Mouse (Mus musculus) C2C12 (cell line): ENCODE measurements around the gene Fxr1. TPM values are rescaled to one million over a fixed set of nuclear protein-coding genes. Genes with fewer than 3 reads are reported as not detected.

Source experiments
- H3K27me3 ChIP-seq: one replicate; pipeline ENCODE4 v1.6.1; 2011; ENCODE audit not compliant: control insufficient read depth, insufficient read depth, insufficient read length
- H3K36me3 ChIP-seq: one replicate; pipeline ENCODE4 v1.6.1; 2011; ENCODE audit not compliant: control insufficient read depth, insufficient read depth
- H3K4me3 ChIP-seq: one replicate; pipeline ENCODE4 v1.5.1; 2011; ENCODE audit warnings: mild to moderate bottlenecking, control low read depth; ENCODE audit not compliant: poor library complexity, insufficient read depth, severe bottlenecking
- H3K79me2 ChIP-seq: one replicate; pipeline ENCODE4 v1.6.1; 2011; ENCODE audit not compliant: control insufficient read depth, insufficient read depth
- H3K79me3 ChIP-seq: one replicate; pipeline ENCODE4 v1.6.1; 2011; ENCODE audit warnings: low read depth, control low read depth
- H3ac ChIP-seq: one replicate; pipeline ENCODE3; 2011; ENCODE audit warnings: low read depth; ENCODE audit not compliant: control insufficient read depth, insufficient read length
- CEBPB ChIP-seq: IDR thresholded peaks from one replicate; pipeline ENCODE4 v1.6.1; 2011; ENCODE audit warnings: low read depth, mild to moderate bottlenecking, control low read depth, moderate library complexity
- CTCF ChIP-seq: IDR thresholded peaks from one replicate; pipeline ENCODE4 v1.5.1; 2011; ENCODE audit not compliant: control insufficient read depth, insufficient read depth, insufficient read length
- FOSL1 ChIP-seq: IDR thresholded peaks from one replicate; pipeline ENCODE4 v1.8.0; 2011; ENCODE audit warnings: mild to moderate bottlenecking, low read length; ENCODE audit not compliant: poor library complexity, insufficient read depth, severe bottlenecking
- MAX ChIP-seq: IDR thresholded peaks from one replicate; pipeline ENCODE4 v1.6.1; 2011; ENCODE audit warnings: mild to moderate bottlenecking, control low read depth
- MYOD1 ChIP-seq: IDR thresholded peaks from one replicate; pipeline ENCODE4 v1.6.1; 2011; ENCODE audit warnings: low read depth; ENCODE audit not compliant: control insufficient read depth, insufficient read length
- MYOG ChIP-seq: IDR thresholded peaks from one replicate; pipeline ENCODE4 v1.6.1; 2011; ENCODE audit not compliant: control insufficient read depth, insufficient read length; ENCODE audit errors: extremely low read depth
- USF1 ChIP-seq: IDR thresholded peaks from one replicate; pipeline ENCODE4 v1.6.1; 2011; ENCODE audit warnings: low read depth, mild to moderate bottlenecking, control low read depth, moderate library complexity
- polyA plus RNA-seq: library from polyadenylated mRNA; unstranded; fragments of >200 nt; fragmentation: generic; extraction: Trizol; gene quantifications from one replicate; pipeline ENCODE4 v1.2.1, GENCODE M21; 2012; ENCODE audit warnings: missing spikeins

The Fxr1 gene
- polyA plus RNA-seq, 1 experiment = 33.9 TPM

GRCm38 (mm10) chr3:34102891-34103290 lies 83.1 kb downstream of the Fxr1 start:
- no peaks in the 10 kb centered on the region for H3K79me2 ChIP-seq
- H3ac ChIP-seq = no peak overlapping the region
- H3K36me3 ChIP-seq = no peaks in the 10 kb centered on the region
- no peaks in the 10 kb centered on the region for H3K79me3 ChIP-seq
- no peak for TF ChIP-seq CTCF
- no peak for TF ChIP-seq MYOG
- TF ChIP-seq CEBPB = no peak
- TF ChIP-seq MYOD1 = no peak
- no peak for TF ChIP-seq MAX
- TF ChIP-seq USF1 = no peak
- no peak for TF ChIP-seq FOSL1
- peaks cover 5% of the 10 kb centered on the region for H3K27me3 ChIP-seq
- no peak overlapping the region for H3K4me3 ChIP-seq

- TF ChIP-seq CEBPB (no peak), MYOG (no peak), USF1 (no peak), MAX (no peak), CTCF (no peak), FOSL1 (no peak), MYOD1 (no peak)
- Histone ChIP-seq H3ac (no peak overlapping the region), H3K27me3 (peaks cover 5% of the 10 kb centered on the region), H3K4me3 (no peak overlapping the region), H3K36me3 (no peaks in the 10 kb centered on the region), H3K79me2 (no peaks in the 10 kb centered on the region), H3K79me3 (no peaks in the 10 kb centered on the region)
Observed at GRCm38 (mm10) chr3:34103902-34104672, 84.3 kb downstream of the Fxr1 start.

GRCm38 (mm10) chr3:34106421-34106820 lies 86.7 kb downstream of the Fxr1 start:
- H3K79me3 ChIP-seq = no peaks in the 10 kb centered on the region
- H3K27me3 ChIP-seq = peaks cover 5% of the 10 kb centered on the region
- no peaks in the 10 kb centered on the region for H3K79me2 ChIP-seq
- H3K4me3 ChIP-seq = no peak overlapping the region
- TF ChIP-seq MYOG (no peak), FOSL1 (no peak), USF1 (no peak), CTCF (no peak), MAX (no peak), CEBPB (no peak), MYOD1 (no peak)
- H3ac ChIP-seq = no peak overlapping the region
- no peaks in the 10 kb centered on the region for H3K36me3 ChIP-seq

GRCm38 (mm10) chr3:34107631-34108030 lies 87.9 kb downstream of the Fxr1 start:
- Histone ChIP-seq H3K36me3 (no peaks in the 10 kb centered on the region), H3ac (no peak overlapping the region), H3K79me2 (no peaks in the 10 kb centered on the region), H3K4me3 (no peak overlapping the region), H3K27me3 (peaks cover 5% of the 10 kb centered on the region), H3K79me3 (no peaks in the 10 kb centered on the region)
- no peak for TF ChIP-seq CTCF
- TF ChIP-seq MAX = no peak
- TF ChIP-seq USF1 = no peak
- no peak for TF ChIP-seq CEBPB
- TF ChIP-seq MYOD1 = no peak
- TF ChIP-seq FOSL1 = no peak
- no peak for TF ChIP-seq MYOG

- Histone ChIP-seq H3K36me3 (no peaks in the 10 kb centered on the region), H3K79me2 (no peaks in the 10 kb centered on the region), H3K4me3 (no peak overlapping the region), H3K79me3 (no peaks in the 10 kb centered on the region), H3K27me3 (no peaks in the 10 kb centered on the region), H3ac (no peak overlapping the region)
- no peak for TF ChIP-seq MYOG
- TF ChIP-seq USF1 = no peak
- no peak for TF ChIP-seq CTCF
- TF ChIP-seq CEBPB = no peak
- TF ChIP-seq FOSL1 = no peak
- no peak for TF ChIP-seq MYOD1
- TF ChIP-seq MAX = no peak
Observed at GRCm38 (mm10) chr3:34111941-34112685, 92.4 kb downstream of the Fxr1 start.
